Mouse (Mus musculus) stomach, postnatal 0 days (tissue): ENCODE measurements around the gene Ndufs7. TPM values are rescaled to one million over a fixed set of nuclear protein-coding genes. Genes with fewer than 3 reads are reported as not detected.

Experiments
- ATAC-seq: fragments of 200-750 bp; cut with Nextera tagmentation; 2 replicates; pipeline ENCODE4 v1.8.0; 2017; ENCODE audit not compliant: low FRiP score, low TSS enrichment
- DNase-seq: peaks from one replicate; pipeline ENCODE4 v3.0.0-alpha.2; 2016; ENCODE audit warnings: low spot score
- H3K27ac ChIP-seq: fragments of 300-500 bp; sonication (generic); replicated peaks from 2 replicates; pipeline ENCODE4 v1.5.1; 2014; ENCODE audit warnings: mild to moderate bottlenecking, control low read depth
- H3K27me3 ChIP-seq: fragments of 300-500 bp; sonication (generic); 2 replicates; pipeline ENCODE4 v1.6.1; 2014; ENCODE audit warnings: low read length; ENCODE audit not compliant: control insufficient read depth, insufficient read depth
- H3K36me3 ChIP-seq: fragments of 300-500 bp; sonication (generic); 2 replicates; pipeline ENCODE4 v1.6.1; 2014; ENCODE audit warnings: low read length, mixed read lengths; ENCODE audit not compliant: control insufficient read depth, insufficient read depth
- H3K4me1 ChIP-seq: fragments of 300-500 bp; sonication (generic); replicated peaks from 2 replicates; pipeline ENCODE4 v1.6.1; 2014; ENCODE audit warnings: antibody characterized with exemption; ENCODE audit not compliant: control insufficient read depth, insufficient read depth
- H3K4me2 ChIP-seq: fragments of 300-500 bp; sonication (generic); replicated peaks from 2 replicates; pipeline ENCODE4 v1.6.1; 2014; ENCODE audit warnings: low read depth, mild to moderate bottlenecking, control low read depth, moderate library complexity
- H3K4me3 ChIP-seq: fragments of 300-500 bp; sonication (generic); 2 replicates; pipeline ENCODE4 v1.5.1; 2014; ENCODE audit warnings: low read depth, low read length, control low read depth
- H3K9ac ChIP-seq: fragments of 300-500 bp; sonication (generic); 2 replicates; pipeline ENCODE4 v1.6.1; 2014; ENCODE audit warnings: mild to moderate bottlenecking, low read length, control low read depth, mixed read lengths
- H3K9me3 ChIP-seq: fragments of 300-500 bp; sonication (generic); 2 replicates; pipeline ENCODE4 v1.6.1; 2016; ENCODE audit warnings: low read length; ENCODE audit not compliant: control insufficient read depth
- CTCF ChIP-seq: IDR thresholded peaks from 2 replicates; pipeline ENCODE4 v1.5.1; 2016; ENCODE audit warnings: antibody characterized with exemption, low read depth, mild to moderate bottlenecking, moderate library complexity
- EP300 ChIP-seq: optimal IDR thresholded peaks from 2 replicates; pipeline ENCODE3; 2016; ENCODE audit warnings: antibody characterized with exemption
- WGBS: fragments of 180-500 bp; shearing (Covaris S2); extraction: QIAGEN DNeasy Blood & Tissue Kit; methylation state at CpG from one replicate; pipeline ENCODE4 v1.1.7; 2014; 5-methylcytosine and 5-hydroxymethylcytosine counted together
- polyA plus RNA-seq: library from polyadenylated mRNA; unstranded; fragments of >200 nt; fragmentation: Nextera tagmentation; extraction: Ambion mirVana; gene quantifications from 2 replicates; pipeline ENCODE4 v1.2.1, GENCODE M21; 2015

The Ndufs7 gene
- polyA plus RNA-seq, 1 experiment from 2014 or later = 403 TPM

DNA sequence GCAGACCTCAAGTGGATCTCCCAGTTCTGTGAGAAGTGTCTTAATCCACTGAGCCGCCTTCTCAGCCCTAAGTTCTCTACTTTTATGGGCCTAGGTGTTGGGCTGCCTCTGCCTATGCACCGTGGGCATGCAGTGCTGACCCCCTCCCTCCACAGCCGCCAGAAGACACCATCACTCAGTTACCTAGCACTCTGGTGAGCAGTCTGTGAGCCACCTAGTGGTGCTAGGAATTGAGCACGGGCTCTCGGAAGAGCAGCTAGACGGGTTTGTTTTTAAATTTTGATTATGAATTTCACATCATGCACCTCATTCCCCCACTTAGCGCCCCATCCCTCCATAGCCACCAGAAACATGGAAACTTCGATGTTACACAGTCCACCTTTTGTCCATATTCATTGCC, 39.7 kb downstream of the Ndufs7 start:
- DNase-seq (peak; percentile 48), ATAC-seq (no peak)
- no peaks in the 10 kb centered on the region for H3K4me1 ChIP-seq
- WGBS = 61% methylated on average over 8 of the region's 8 CpGs
- H3K27ac ChIP-seq = no peak overlapping the region
- peaks cover 17% of the 10 kb centered on the region for H3K36me3 ChIP-seq
- no peak overlapping the region for H3K4me2 ChIP-seq
- no peak overlapping the region for H3K9ac ChIP-seq
- H3K27me3 ChIP-seq = no peaks in the 10 kb centered on the region
- H3K4me3 ChIP-seq = no peak overlapping the region
- no peaks in the 10 kb centered on the region for H3K9me3 ChIP-seq
- TF ChIP-seq EP300 (no peak), CTCF (peak; percentile 54)

DNA sequence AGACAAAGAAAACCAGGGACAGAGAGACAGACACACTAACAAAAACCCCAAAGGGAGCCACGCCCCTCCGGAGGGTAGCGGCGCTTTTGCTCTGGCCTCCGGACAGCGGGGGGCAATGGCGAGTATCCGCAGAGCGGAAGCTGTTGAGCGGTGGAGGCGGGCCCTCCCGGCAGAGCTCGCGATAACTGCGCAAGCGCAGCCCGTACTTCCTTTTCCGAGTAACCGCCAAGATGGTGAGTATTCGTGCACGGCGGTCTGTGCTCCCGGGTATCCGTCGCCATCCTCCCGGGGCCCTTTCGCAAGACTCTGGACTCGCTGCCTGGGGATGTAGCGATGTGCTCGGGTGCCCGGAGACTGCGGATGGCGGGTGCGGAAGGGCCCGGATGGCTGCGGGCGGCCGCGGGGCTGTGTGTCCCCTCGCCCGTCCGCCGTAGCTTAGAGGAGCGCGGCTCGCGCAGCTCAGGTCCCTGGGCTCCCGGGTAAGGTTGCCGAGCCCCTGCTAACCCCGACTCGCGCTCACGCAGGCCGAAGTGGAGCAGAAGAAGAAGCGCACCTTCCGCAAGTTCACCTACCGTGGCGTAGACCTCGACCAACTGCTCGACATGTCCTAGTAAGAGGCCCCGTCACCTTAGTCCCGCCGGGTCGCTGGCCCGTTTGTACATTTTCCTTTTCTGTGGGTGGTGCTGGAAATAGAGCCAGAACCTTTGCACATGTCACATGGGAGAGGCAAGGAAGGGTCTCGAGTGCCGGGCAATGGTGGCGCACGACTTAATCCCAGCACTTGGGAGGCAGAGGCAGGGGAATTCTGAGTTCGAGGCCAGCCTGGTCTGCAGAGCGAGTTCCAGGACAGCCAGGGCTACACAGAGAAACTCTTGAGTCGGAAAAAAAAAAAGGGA, 43.6 kb downstream of the Ndufs7 start, which contains the start of gene Rps15:
TSS of gene Rps15 (plus strand) at position 203 of the 896 bp plus-strand sequence.
- peak within 1 kb of the TSS; percentile 97 for H3K9ac ChIP-seq
- WGBS = under 1% methylated on average over 71 of the region's 72 CpGs
- peak within 1 kb of the TSS; percentile 95 for H3K27ac ChIP-seq
- H3K4me1 ChIP-seq = no peaks in the 10 kb centered on the region
- H3K36me3 ChIP-seq = peaks cover 8% of the 10 kb centered on the region
- peak; percentile 89 for TF ChIP-seq EP300
- peak; percentile 83 for TF ChIP-seq CTCF
- H3K27me3 ChIP-seq = no peaks in the 10 kb centered on the region
- H3K4me3 ChIP-seq = peak within 1 kb of the TSS; percentile 90
- peak within 1 kb of the TSS; percentile 68 for H3K4me2 ChIP-seq
- no peaks in the 10 kb centered on the region for H3K9me3 ChIP-seq
- peak; percentile 96 for DNase-seq
- ATAC-seq = peak; percentile 88

DNA sequence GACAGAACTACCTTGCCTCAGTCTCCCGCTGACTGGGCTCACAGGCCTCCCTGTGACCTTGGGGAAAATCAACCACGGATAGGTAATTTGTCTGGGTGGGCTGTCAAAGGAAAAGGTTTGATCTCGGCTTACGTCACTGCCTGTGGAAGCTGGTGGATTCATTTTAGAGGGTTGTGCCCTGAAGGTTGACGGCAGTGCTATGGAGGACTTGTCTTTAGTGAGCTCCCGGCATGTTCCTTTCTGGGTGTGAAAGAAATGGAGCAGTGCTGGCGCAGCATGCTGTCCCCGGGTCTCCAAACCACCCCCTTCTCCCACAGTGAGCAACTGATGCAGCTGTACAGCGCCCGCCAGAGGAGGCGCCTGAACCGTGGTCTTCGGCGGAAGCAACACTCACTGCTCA, 44.4 kb downstream of the Ndufs7 start:
- no peaks in the 10 kb centered on the region for H3K4me1 ChIP-seq
- DNase-seq (no peak), ATAC-seq (no peak)
- H3K36me3 ChIP-seq = peaks cover 8% of the 10 kb centered on the region
- TF ChIP-seq CTCF (peak; percentile 35), EP300 (no peak)
- no peaks in the 10 kb centered on the region for H3K9me3 ChIP-seq
- peak overlapping the region; percentile 68 for H3K4me2 ChIP-seq
- 17% methylated on average over 14 of the region's 14 CpGs for WGBS
- peak overlapping the region; percentile 95 for H3K27ac ChIP-seq
- H3K27me3 ChIP-seq = no peaks in the 10 kb centered on the region
- H3K4me3 ChIP-seq = peak overlapping the region; percentile 90
- H3K9ac ChIP-seq = peak overlapping the region; percentile 97

DNA sequence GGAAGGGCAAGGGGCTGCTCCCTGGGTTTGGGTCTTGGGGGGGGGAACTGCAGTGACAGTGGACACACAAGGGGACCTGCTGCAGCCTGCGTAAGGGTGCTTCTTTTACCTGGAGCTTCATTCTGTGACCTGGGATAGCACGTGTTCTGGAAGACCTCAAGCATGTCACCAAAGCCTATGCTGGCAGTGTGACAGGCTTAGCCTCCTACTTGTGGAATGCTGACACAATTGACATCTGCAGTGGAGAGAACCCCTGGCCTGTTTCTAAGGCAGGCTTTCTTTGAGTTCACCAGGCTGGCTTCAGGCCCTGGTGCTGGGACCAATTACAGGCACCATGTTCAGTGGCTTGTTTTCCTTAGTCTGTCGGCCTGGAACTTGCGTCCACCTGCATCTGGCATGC, 45.4 kb downstream of the Ndufs7 start:
- peaks cover 8% of the 10 kb centered on the region for H3K36me3 ChIP-seq
- H3K4me1 ChIP-seq = no peaks in the 10 kb centered on the region
- 67% methylated on average over 4 of the region's 4 CpGs for WGBS
- H3K27ac ChIP-seq = no peak overlapping the region
- H3K9ac ChIP-seq = no peak overlapping the region
- ATAC-seq = no peak
- no peak for TF ChIP-seq CTCF
- no peak for TF ChIP-seq EP300
- H3K9me3 ChIP-seq = no peaks in the 10 kb centered on the region
- H3K27me3 ChIP-seq = no peaks in the 10 kb centered on the region; the same call in 1 of the 2 replicates
- no peak overlapping the region for H3K4me2 ChIP-seq
- DNase-seq = no peak
- H3K4me3 ChIP-seq = no peak overlapping the region

DNA sequence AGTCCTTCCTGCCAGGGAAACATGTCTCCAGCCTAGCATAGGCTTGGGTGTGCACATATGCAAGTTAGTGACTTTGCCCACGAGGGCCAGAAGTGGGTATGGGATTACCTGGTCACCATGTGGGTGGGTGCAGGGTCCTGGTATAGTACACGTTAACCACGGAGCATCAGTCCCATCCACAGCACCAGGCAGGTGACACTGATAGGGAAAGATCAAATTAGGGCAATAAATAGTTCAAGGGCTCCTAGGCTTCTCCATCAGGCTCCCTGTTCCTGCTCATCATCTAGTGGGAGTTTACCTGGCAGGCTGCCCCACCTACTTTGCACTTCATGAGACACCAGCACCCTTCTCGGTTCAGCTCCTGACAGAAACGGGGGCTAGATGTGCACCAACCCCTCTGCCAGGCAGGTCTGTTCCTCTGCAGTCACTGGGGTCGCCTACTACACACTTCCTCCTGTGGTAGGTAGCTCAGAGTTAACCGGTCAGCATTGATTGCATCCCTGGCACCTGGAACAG, 45.9 kb downstream of the Ndufs7 start:
- Histone ChIP-seq H3K27me3 (no peaks in the 10 kb centered on the region; the same call in 1 of the 2 replicates), H3K27ac (no peak overlapping the region), H3K9ac (no peak overlapping the region), H3K36me3 (peaks cover 8% of the 10 kb centered on the region), H3K9me3 (no peaks in the 10 kb centered on the region), H3K4me1 (no peaks in the 10 kb centered on the region), H3K4me3 (no peak overlapping the region), H3K4me2 (no peak overlapping the region)
- WGBS = 45% methylated on average over 7 of the region's 7 CpGs
- TF ChIP-seq CTCF = no peak
- no peak for TF ChIP-seq EP300
- ATAC-seq = no peak
- no peak for DNase-seq
